Mouse (Mus musculus): ENCODE data around the gene Sla2. TPM values are rescaled to one million over a fixed set of nuclear protein-coding genes. Genes with fewer than 3 reads are reported as not detected.

Gene Sla2
- total and polyA plus RNA-seq, 3 experiments = 1.1 to 3.8 (median 1.4) TPM

- Histone ChIP-seq H3K9ac (ENCODE audit: insufficient read depth, low read depth) (no peak overlapping the region), H3K36me3 (replicated peaks in 1 of 2; ENCODE audit: control insufficient read depth in 1 of 2, insufficient read depth in 1 of 2, low read length in 1 of 2) (no peaks in the 10 kb centered on the region), H3K79me2 (replicated peaks; ENCODE audit: control insufficient read depth, extremely low read depth, insufficient read depth, poor library complexity, severe bottlenecking) (no peaks in the 10 kb centered on the region), H3K4me3 (replicated peaks in 1 of 3; ENCODE audit: low read depth in 2 of 3, low read length in 2 of 3, poor library complexity in 1 of 3) (no peak overlapping the region), H3K27ac (ENCODE audit: insufficient read depth, low read depth) (no peak overlapping the region), H3K4me2 (ENCODE audit: insufficient read depth, low read depth, poor library complexity, severe bottlenecking) (no peak overlapping the region), H3K9me3 (replicated peaks; ENCODE audit: low read length) (peaks cover 2% of the 10 kb centered on the region), H3K4me1 (ENCODE audit: control insufficient read depth in 1 of 2, insufficient read depth in 2 of 2) (peaks cover 6 to 14% of the 10 kb centered on the region in 2 experiments), H3K27me3 (replicated peaks) (peaks cover 3% of the 10 kb centered on the region)
- dilution Hi-C loops (cut with MboI; ENCODE audit: extremely low pct_ligation_motif_present, extremely low pct_unique_long_range_greater_than_20kb, low sequenced_read_pairs) = no loop called here
- DNase-seq (ENCODE audit: extremely low read depth) = peak; percentile 77
- in situ Hi-C loops (cut with MboI; ENCODE audit: low pct_ligation_motif_present, low pct_unique_long_range_greater_than_20kb, low sequenced_read_pairs) = no loop called here
- TF ChIP-seq MEF2A (IDR thresholded peaks at IDR 0.05; ENCODE audit: borderline replicate concordance, low read depth, low read length) = peak; percentile 49
- no peak for TF ChIP-seq POLR2AphosphoS2 (IDR thresholded peaks at IDR 0.05; ENCODE audit: low read depth, low read length)
- 0 out of 2 replicates have a peak, but pooled peaks have one; percentile 13 for TF ChIP-seq MAFK (IDR thresholded peaks at IDR 0.05; ENCODE audit: insufficient replicate concordance, low read length)
- peak; percentile 41 for TF ChIP-seq BHLHE40 (IDR thresholded peaks at IDR 0.05; ENCODE audit: low read depth, low read length)
- no peak for TF ChIP-seq NRF1 (IDR thresholded peaks at IDR 0.05; ENCODE audit: low read depth, low read length)
- TF ChIP-seq ELF1 (IDR thresholded peaks at IDR 0.05; ENCODE audit: low read depth, low read length) = peak; percentile 46
- TF ChIP-seq EP300 (IDR thresholded peaks at IDR 0.05; ENCODE audit: low read length) = peak; percentile 66
- no peak for TF ChIP-seq POLR2A (IDR thresholded peaks at IDR 0.05; ENCODE audit: low read depth, low read length)
- peak; percentile 24; the same call in 1 of the 2 replicates for TF ChIP-seq IRF4 (IDR thresholded peaks at IDR 0.05; ENCODE audit: low read depth, low read length)
- TF ChIP-seq CTCF (conservative IDR thresholded peaks at IDR 0.05 in 1 of 2, IDR thresholded peaks at IDR 0.05 in 1 of 2; ENCODE audit: low read depth in 2 of 2, low read length in 2 of 2) = no peak
These were observed 31.6 kb upstream of the Sla2 start for GRCm38 (mm10) chr2:156918562-156918961.

GRCm38 (mm10) chr2:156916419-156917125 is 29.6 kb upstream of the Sla2 start:
- Histone ChIP-seq H3K79me2 (replicated peaks; ENCODE audit: control insufficient read depth, extremely low read depth, insufficient read depth, poor library complexity, severe bottlenecking) (no peaks in the 10 kb centered on the region), H3K4me1 (ENCODE audit: control insufficient read depth in 1 of 2, insufficient read depth in 2 of 2) (peaks cover 6 to 14% of the 10 kb centered on the region in 2 experiments), H3K4me3 (replicated peaks in 1 of 3; ENCODE audit: low read depth in 2 of 3, low read length in 2 of 3, poor library complexity in 1 of 3) (no peak overlapping the region), H3K27ac (ENCODE audit: insufficient read depth, low read depth) (no peak overlapping the region), H3K9ac (ENCODE audit: insufficient read depth, low read depth) (no peak overlapping the region), H3K36me3 (replicated peaks in 1 of 2; ENCODE audit: control insufficient read depth in 1 of 2, insufficient read depth in 1 of 2, low read length in 1 of 2) (no peaks in the 10 kb centered on the region), H3K9me3 (replicated peaks; ENCODE audit: low read length) (peaks cover 2% of the 10 kb centered on the region), H3K27me3 (replicated peaks) (peaks cover 4% of the 10 kb centered on the region), H3K4me2 (ENCODE audit: insufficient read depth, low read depth, poor library complexity, severe bottlenecking) (no peak overlapping the region)
- no peak for DNase-seq (ENCODE audit: extremely low read depth)
- TF ChIP-seq NRF1 (IDR thresholded peaks at IDR 0.05; ENCODE audit: low read depth, low read length) (no peak), ZC3H11A (IDR thresholded peaks at IDR 0.05; ENCODE audit: low read depth, low read length) (no peak), IRF4 (IDR thresholded peaks at IDR 0.05; ENCODE audit: low read depth, low read length) (no peak)
- in situ Hi-C loops (cut with MboI; ENCODE audit: low pct_ligation_motif_present, low pct_unique_long_range_greater_than_20kb, low sequenced_read_pairs) = no loop called here
- dilution Hi-C loops (cut with MboI; ENCODE audit: extremely low pct_ligation_motif_present, extremely low pct_unique_long_range_greater_than_20kb, low sequenced_read_pairs) = no loop called here

GRCm38 (mm10) chr2:156915559-156915958 is 28.6 kb upstream of the Sla2 start:
- dilution Hi-C loops (cut with MboI; ENCODE audit: extremely low pct_ligation_motif_present, extremely low pct_unique_long_range_greater_than_20kb, low sequenced_read_pairs) = no loop called here
- in situ Hi-C loops (cut with MboI; ENCODE audit: low pct_ligation_motif_present, low pct_unique_long_range_greater_than_20kb, low sequenced_read_pairs) = no loop called here

More at GRCm38 (mm10) chr2:156915559-156915958, 28.6 kb upstream of the Sla2 start:
- peaks cover 2% of the 10 kb centered on the region for H3K9me3 ChIP-seq (replicated peaks; ENCODE audit: low read length)
- H3K9ac ChIP-seq (ENCODE audit: insufficient read depth, low read depth) = no peak overlapping the region
- H3K36me3 ChIP-seq (replicated peaks in 1 of 2; ENCODE audit: control insufficient read depth in 1 of 2, insufficient read depth in 1 of 2, low read length in 1 of 2) = no peaks in the 10 kb centered on the region
- peaks cover 4% of the 10 kb centered on the region for H3K27me3 ChIP-seq (replicated peaks)
- no peak for TF ChIP-seq ZNF384 (IDR thresholded peaks at IDR 0.05; ENCODE audit: low read depth, low read length)
- TF ChIP-seq USF2 (conservative IDR thresholded peaks at IDR 0.05; ENCODE audit: low read depth, low read length) = no peak
- no peak for TF ChIP-seq JUND (conservative IDR thresholded peaks at IDR 0.05; ENCODE audit: low read depth, low read length)
- TF ChIP-seq TBP (conservative IDR thresholded peaks at IDR 0.05; ENCODE audit: low read depth, low read length) = no peak
- no peak for TF ChIP-seq TCF12 (IDR thresholded peaks at IDR 0.05; ENCODE audit: low read depth, low read length)
- TF ChIP-seq SMC3 (IDR thresholded peaks at IDR 0.05; ENCODE audit: low read depth, low read length) = no peak
- no peak for TF ChIP-seq PAX5 (IDR thresholded peaks at IDR 0.05; ENCODE audit: low read length)
- TF ChIP-seq POLR2A (IDR thresholded peaks at IDR 0.05; ENCODE audit: low read depth, low read length) = no peak
- TF ChIP-seq UBTF (IDR thresholded peaks at IDR 0.05; ENCODE audit: low read depth, low read length) = no peak
- TF ChIP-seq RAD21 (IDR thresholded peaks at IDR 0.05; ENCODE audit: low read depth, low read length) = no peak
- no peak for TF ChIP-seq CTCF (conservative IDR thresholded peaks at IDR 0.05 in 1 of 2, IDR thresholded peaks at IDR 0.05 in 1 of 2; ENCODE audit: low read depth in 2 of 2, low read length in 2 of 2)
- TF ChIP-seq GABPA (IDR thresholded peaks at IDR 0.05; ENCODE audit: insufficient replicate concordance, low read depth, low read length) = no peak
- no peak for DNase-seq (ENCODE audit: extremely low read depth)
- no peak overlapping the region for H3K4me3 ChIP-seq (replicated peaks in 1 of 3; ENCODE audit: low read depth in 2 of 3, low read length in 2 of 3, poor library complexity in 1 of 3)
- H3K79me2 ChIP-seq (replicated peaks; ENCODE audit: control insufficient read depth, extremely low read depth, insufficient read depth, poor library complexity, severe bottlenecking) = no peaks in the 10 kb centered on the region
- no peak overlapping the region for H3K4me2 ChIP-seq (ENCODE audit: insufficient read depth, low read depth, poor library complexity, severe bottlenecking)
- H3K4me1 ChIP-seq (ENCODE audit: control insufficient read depth in 1 of 2, insufficient read depth in 2 of 2) = peaks cover 6 to 14% of the 10 kb centered on the region in 2 experiments
- H3K27ac ChIP-seq (ENCODE audit: insufficient read depth, low read depth) = no peak overlapping the region
